Mouse (Mus musculus) stomach, postnatal 0 days (tissue): ENCODE measurements around the gene Rhox2a. TPM values are rescaled to one million over a fixed set of nuclear protein-coding genes. Genes with fewer than 3 reads are reported as not detected.
"Not testable (repeated sequence)": the region's sequence is repeated elsewhere in the genome, so short reads cannot be mapped to it uniquely, and the experiment has no call there.

Experiments used
- ATAC-seq: fragments of 200-750 bp; cut with Nextera tagmentation; 2 replicates; pipeline ENCODE4 v1.8.0; 2017; ENCODE audit not compliant: low FRiP score, low TSS enrichment
- DNase-seq: peaks from one replicate; pipeline ENCODE4 v3.0.0-alpha.2; 2016; ENCODE audit warnings: low spot score
- H3K27ac ChIP-seq: fragments of 300-500 bp; sonication (generic); replicated peaks from 2 replicates; pipeline ENCODE4 v1.5.1; 2014; ENCODE audit warnings: mild to moderate bottlenecking, control low read depth
- H3K27me3 ChIP-seq: fragments of 300-500 bp; sonication (generic); 2 replicates; pipeline ENCODE4 v1.6.1; 2014; ENCODE audit warnings: low read length; ENCODE audit not compliant: control insufficient read depth, insufficient read depth
- H3K36me3 ChIP-seq: fragments of 300-500 bp; sonication (generic); 2 replicates; pipeline ENCODE4 v1.6.1; 2014; ENCODE audit warnings: low read length, mixed read lengths; ENCODE audit not compliant: control insufficient read depth, insufficient read depth
- H3K4me1 ChIP-seq: fragments of 300-500 bp; sonication (generic); replicated peaks from 2 replicates; pipeline ENCODE4 v1.6.1; 2014; ENCODE audit warnings: antibody characterized with exemption; ENCODE audit not compliant: control insufficient read depth, insufficient read depth
- H3K4me2 ChIP-seq: fragments of 300-500 bp; sonication (generic); replicated peaks from 2 replicates; pipeline ENCODE4 v1.6.1; 2014; ENCODE audit warnings: low read depth, mild to moderate bottlenecking, control low read depth, moderate library complexity
- H3K4me3 ChIP-seq: fragments of 300-500 bp; sonication (generic); 2 replicates; pipeline ENCODE4 v1.5.1; 2014; ENCODE audit warnings: low read depth, low read length, control low read depth
- H3K9ac ChIP-seq: fragments of 300-500 bp; sonication (generic); 2 replicates; pipeline ENCODE4 v1.6.1; 2014; ENCODE audit warnings: mild to moderate bottlenecking, low read length, control low read depth, mixed read lengths
- H3K9me3 ChIP-seq: fragments of 300-500 bp; sonication (generic); 2 replicates; pipeline ENCODE4 v1.6.1; 2016; ENCODE audit warnings: low read length; ENCODE audit not compliant: control insufficient read depth
- CTCF ChIP-seq: IDR thresholded peaks from 2 replicates; pipeline ENCODE4 v1.5.1; 2016; ENCODE audit warnings: antibody characterized with exemption, low read depth, mild to moderate bottlenecking, moderate library complexity
- EP300 ChIP-seq: optimal IDR thresholded peaks from 2 replicates; pipeline ENCODE3; 2016; ENCODE audit warnings: antibody characterized with exemption
- WGBS: fragments of 180-500 bp; shearing (Covaris S2); extraction: QIAGEN DNeasy Blood & Tissue Kit; methylation state at CpG from one replicate; pipeline ENCODE4 v1.1.7; 2014; 5-methylcytosine and 5-hydroxymethylcytosine counted together
- polyA plus RNA-seq: library from polyadenylated mRNA; unstranded; fragments of >200 nt; fragmentation: Nextera tagmentation; extraction: Ambion mirVana; gene quantifications from 2 replicates; pipeline ENCODE4 v1.2.1, GENCODE M21; 2015

Rhox2a gene
- not detected in 2 replicates for polyA plus RNA-seq

GRCm38 (mm10) chrX:37244676-37245075 lies at the start of gene Rhox2a:
Gene Rhox2a (plus strand): TSS chrX:37244976.
- not testable (repeated sequence) for H3K4me2 ChIP-seq, H3K27ac ChIP-seq, H3K27me3 ChIP-seq, H3K4me1 ChIP-seq, ATAC-seq, H3K4me3 ChIP-seq, H3K9me3 ChIP-seq, DNase-seq, H3K36me3 ChIP-seq, H3K9ac ChIP-seq
- WGBS: no CpG with 5 or more reads among the region's 9 CpGs

DNA sequence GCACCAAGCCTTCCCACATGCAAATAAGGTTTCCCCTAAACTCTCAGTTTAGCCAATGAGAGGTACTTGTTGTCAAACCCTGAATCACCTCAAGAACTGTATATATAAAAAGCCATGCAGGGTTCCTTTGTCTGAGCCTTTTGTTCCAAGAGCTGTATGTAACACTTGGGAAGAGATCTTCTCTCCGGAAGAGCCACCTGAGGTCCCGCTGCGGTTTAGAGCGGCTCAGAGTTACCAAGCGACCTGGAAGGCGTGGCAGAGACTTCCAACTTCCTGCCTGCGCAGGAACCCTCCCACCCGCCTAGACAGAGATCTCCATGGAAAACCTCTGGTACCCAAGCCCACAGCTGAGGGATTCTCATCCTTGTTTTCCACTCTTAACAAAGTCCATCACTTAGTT lies 46.1 kb upstream of the Rhox2a start:
- Histone ChIP-seq H3K9me3 (no peaks in the 10 kb centered on the region), H3K4me3 (no peak overlapping the region), H3K4me1 (no peaks in the 10 kb centered on the region), H3K4me2 (no peak overlapping the region), H3K36me3 (no peaks in the 10 kb centered on the region), H3K27ac (no peak overlapping the region), H3K27me3 (no peaks in the 10 kb centered on the region), H3K9ac (no peak overlapping the region)
- WGBS: 63% methylated on average over 8 of the region's 8 CpGs
- TF ChIP-seq EP300 (no peak), CTCF (no peak)
- ATAC-seq (no peak), DNase-seq (no peak)

GRCm38 (mm10) chrX:37210941-37211340 lies 33.8 kb upstream of the Rhox2a start, which contains the start of gene Gm9:
Gene Gm9 (minus strand): TSS chrX:37211041.
- Histone ChIP-seq H3K4me1 (no peaks in the 10 kb centered on the region), H3K4me2 (no peak within 1 kb of the TSS), H3K9me3 (no peaks in the 10 kb centered on the region), H3K27me3 (no peaks in the 10 kb centered on the region), H3K27ac (no peak within 1 kb of the TSS), H3K4me3 (no peak within 1 kb of the TSS), H3K9ac (no peak within 1 kb of the TSS), H3K36me3 (no peaks in the 10 kb centered on the region)
- DNase-seq (no peak), ATAC-seq (no peak)
- TF ChIP-seq CTCF (no peak), EP300 (no peak)
- 84% methylated on average over 10 of the region's 10 CpGs for WGBS

DNA sequence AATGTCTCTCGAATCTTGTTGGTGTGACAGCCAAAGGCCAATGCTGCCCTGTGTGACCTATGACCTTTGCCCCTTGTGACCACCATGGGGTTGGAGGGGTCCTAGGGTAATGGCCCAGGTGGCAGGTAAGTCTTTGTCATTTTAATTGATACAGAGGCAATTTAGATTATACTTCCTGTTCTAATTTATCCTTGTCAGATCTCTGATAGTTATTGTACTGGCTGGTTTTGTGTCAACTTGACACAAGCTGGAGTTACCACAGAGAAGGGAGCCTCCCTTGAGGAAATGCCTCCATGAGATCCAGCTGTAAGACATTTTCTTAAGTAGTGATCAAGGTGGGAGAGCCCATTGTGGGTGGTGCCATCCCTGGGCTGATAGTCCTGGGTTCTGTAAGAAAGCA lies 22.6 kb upstream of the Rhox2a start, which contains the start of gene Rhox1:
Gene Rhox1, minus strand, starts transcription at position 101 of the 400 bp plus-strand sequence.
- H3K9me3 ChIP-seq, H3K36me3 ChIP-seq, H3K27ac ChIP-seq, H3K4me2 ChIP-seq, DNase-seq, ATAC-seq, H3K4me1 ChIP-seq, H3K4me3 ChIP-seq, H3K27me3 ChIP-seq, H3K9ac ChIP-seq: not testable (repeated sequence)
- 69% methylated on average over 1 of the region's 1 CpGs for WGBS

- not testable (repeated sequence) for DNase-seq, ATAC-seq, H3K4me1 ChIP-seq, H3K4me2 ChIP-seq, H3K27me3 ChIP-seq, H3K27ac ChIP-seq, H3K9ac ChIP-seq, H3K4me3 ChIP-seq, H3K9me3 ChIP-seq, H3K36me3 ChIP-seq
- WGBS: 83% methylated on average over 1 of the region's 3 CpGs
Measured at GRCm38 (mm10) chrX:37249619-37250018, 4.8 kb downstream of the Rhox2a start, which contains the start of gene Rhox3a. Gene Rhox3a (plus strand): TSS chrX:37249919.

- not testable (repeated sequence) for H3K9me3 ChIP-seq
Measured at GRCm38 (mm10) chrX:37265038-37265437, 20.3 kb downstream of the Rhox2a start, which contains the start of gene Rhox4a. Gene Rhox4a (plus strand): TSS chrX:37265338.

More at GRCm38 (mm10) chrX:37265038-37265437, 20.3 kb downstream of the Rhox2a start, which contains the start of gene Rhox4a:
- H3K9ac ChIP-seq, DNase-seq, H3K4me1 ChIP-seq, H3K4me3 ChIP-seq, ATAC-seq, H3K27me3 ChIP-seq, H3K4me2 ChIP-seq, H3K27ac ChIP-seq, H3K36me3 ChIP-seq: not testable (repeated sequence)
- 93% methylated on average over 10 of the region's 19 CpGs for WGBS

Other genes with a start within 250 kb of the Rhox2a start
- 0.16 and 0.21 TPM in 2 replicates for gene Sowahd, start 196.1 kb upstream of the Rhox2a start, polyA plus RNA-seq
- gene Rpl39, start 159.6 kb upstream of the Rhox2a start, polyA plus RNA-seq: 654 and 734 TPM in 2 replicates
- 9.1 and 9.2 TPM in 2 replicates for gene Upf3b, start 134.7 kb upstream of the Rhox2a start, polyA plus RNA-seq
- 6.9 and 7.5 TPM in 2 replicates for gene Nkap, start 118.2 kb upstream of the Rhox2a start, polyA plus RNA-seq
- 0.05 TPM in 1 of 2 replicates, not detected in the other for gene Akap14, start 76.1 kb upstream of the Rhox2a start, polyA plus RNA-seq
- 567 and 585 TPM in 2 replicates for gene Ndufa1, start 53.8 kb upstream of the Rhox2a start, polyA plus RNA-seq
- gene Rnf113a1, start 53.7 kb upstream of the Rhox2a start, polyA plus RNA-seq: 9.6 TPM in 2 replicates
- not detected in 2 replicates for gene Gm9, start 33.9 kb upstream of the Rhox2a start, polyA plus RNA-seq
- not detected in 2 replicates for gene Rhox1, start 22.7 kb upstream of the Rhox2a start, polyA plus RNA-seq
- gene Rhox3a, start 4.9 kb downstream of the Rhox2a start, polyA plus RNA-seq: not detected in 2 replicates
- not detected in 2 replicates for gene Rhox4a, start 20.4 kb downstream of the Rhox2a start, polyA plus RNA-seq
- not detected in 2 replicates for gene Rhox3a2, start 135.1 kb downstream of the Rhox2a start, polyA plus RNA-seq
- gene Rhox4a2, start 145.9 kb downstream of the Rhox2a start, polyA plus RNA-seq: not detected in 2 replicates
- gene Rhox2b, start 167.1 kb downstream of the Rhox2a start, polyA plus RNA-seq: not detected in 2 replicates
- not detected in 2 replicates for gene Rhox4b, start 187.5 kb downstream of the Rhox2a start, polyA plus RNA-seq
- gene Rhox2c, start 208.7 kb downstream of the Rhox2a start, polyA plus RNA-seq: not detected in 2 replicates
- not detected in 2 replicates for gene Rhox3c, start 213.6 kb downstream of the Rhox2a start, polyA plus RNA-seq
- gene Rhox4c, start 235.4 kb downstream of the Rhox2a start, polyA plus RNA-seq: not detected in 2 replicates
- gene Rhox2d, start 248.5 kb downstream of the Rhox2a start, polyA plus RNA-seq: not detected in 2 replicates